Mouse (Mus musculus): ENCODE results near the gene Plcb3. TPM values are rescaled to one million over a fixed set of nuclear protein-coding genes. Genes with fewer than 3 reads are reported as not detected.

Plcb3 gene
- polyA plus RNA-seq, 1 experiment from 2014 or later: 7.3 TPM

- DNase-seq (ENCODE audit: low spot score): peak; percentile 100
Observed at GRCm38 (mm10) chr19:6921647-6922567, 54.4 kb downstream of the Plcb3 start, which contains the start of gene Esrra. Esrra (minus strand) TSS chr19:6921813.

- DNase-seq (ENCODE audit: low spot score): peak; percentile 69
Observed at GRCm38 (mm10) chr19:6920741-6921636, 55.3 kb downstream of the Plcb3 start.

GRCm38 (mm10) chr19:6919876-6920740, 56.2 kb downstream of the Plcb3 start:
- DNase-seq (ENCODE audit: low spot score): no peak

- no peak for DNase-seq (ENCODE audit: low spot score)
Observed at GRCm38 (mm10) chr19:6919431-6919830, 56.8 kb downstream of the Plcb3 start.

GRCm38 (mm10) chr19:6918321-6918720, 57.9 kb downstream of the Plcb3 start:
- no peak for DNase-seq (ENCODE audit: low spot score)

- no peak for DNase-seq (ENCODE audit: low spot score)
Observed at GRCm38 (mm10) chr19:6916496-6916895, 59.8 kb downstream of the Plcb3 start.

- no peak for DNase-seq (ENCODE audit: low spot score)
Observed at GRCm38 (mm10) chr19:6915276-6915675, 61.0 kb downstream of the Plcb3 start.

GRCm38 (mm10) chr19:6914540-6914939, 61.7 kb downstream of the Plcb3 start:
- no peak for DNase-seq (ENCODE audit: low spot score)

- no peak for DNase-seq (ENCODE audit: low spot score)
Observed at GRCm38 (mm10) chr19:6913991-6914390, 62.3 kb downstream of the Plcb3 start.

GRCm38 (mm10) chr19:6913036-6913435, 63.2 kb downstream of the Plcb3 start:
- peak; percentile 52 for DNase-seq (ENCODE audit: low spot score)

GRCm38 (mm10) chr19:6912205-6912970, 63.9 kb downstream of the Plcb3 start:
- no peak for DNase-seq (ENCODE audit: low spot score)

GRCm38 (mm10) chr19:6911101-6912074, 64.9 kb downstream of the Plcb3 start:
- no peak for DNase-seq (ENCODE audit: low spot score)

GRCm38 (mm10) chr19:6910306-6910705, 66.0 kb downstream of the Plcb3 start:
- peak; percentile 43 for DNase-seq (ENCODE audit: low spot score)

GRCm38 (mm10) chr19:6909507-6910289, 66.6 kb downstream of the Plcb3 start, which contains the start of the genes Trmt112 and Prdx5:
Trmt112 (plus strand) TSS chr19:6909698.
Prdx5 (minus strand) TSS chr19:6910106.
- DNase-seq (ENCODE audit: low spot score): peak; percentile 95

GRCm38 (mm10) chr19:6909021-6909420, 67.2 kb downstream of the Plcb3 start:
- DNase-seq (ENCODE audit: low spot score): no peak

GRCm38 (mm10) chr19:6907811-6908540, 68.3 kb downstream of the Plcb3 start:
- DNase-seq (ENCODE audit: low spot score): no peak

GRCm38 (mm10) chr19:6907094-6907493, 69.2 kb downstream of the Plcb3 start:
- DNase-seq (ENCODE audit: low spot score): no peak

Measured in thymus, postnatal 0 days (tissue).